Mouse (Mus musculus) gastrocnemius, postnatal 4 days (tissue): Measurements from ENCODE around the gene Foxd2. TPM values are rescaled to one million over a fixed set of nuclear protein-coding genes. Genes with fewer than 3 reads are reported as not detected.

ENCODE experiments used
- DNase-seq, 2 experiments: peaks; one replicate each; pipeline ENCODE4 v3.0.0; 2021 to 2022; ENCODE audit warnings: low spot score in 2 of 2, mixed read lengths in 2 of 2
- long read RNA-seq, 2 experiments: library from polyadenylated mRNA; stranded (forward); transcript quantifications; one replicate each; pipeline ENCODE4 v2.0.0; 2021
- total RNA-seq, 2 experiments: library from RNA; stranded (reverse); gene quantifications; 2 replicates each; pipeline ENCODE4 v1.2.3; 2021

The Foxd2 gene
- total RNA-seq: 1 to 10 TPM; 1.4 to 1.5 TPM
- long read RNA-seq, experiment 1: 0 reads
- long read RNA-seq, experiment 2, partial matches to known transcripts: 0 of 2 reads
- long read RNA-seq, experiment 2, other reads (novel, unspliced or antisense): 0 of 2 reads

GRCm38 (mm10) chr4:114908829-114909601, at the start of gene Foxd2:
Foxd2 (minus strand) TSS chr4:114908873.
- peak; percentile 89 to 93 for DNase-seq

GRCm38 (mm10) chr4:114958231-114958630, 49.6 kb upstream of the Foxd2 start:
- DNase-seq: no peak

- no peak for DNase-seq
These were observed 48.7 kb upstream of the Foxd2 start for GRCm38 (mm10) chr4:114957403-114957802.

GRCm38 (mm10) chr4:114953172-114953571, 44.5 kb upstream of the Foxd2 start:
- DNase-seq: no peak

- no peak for DNase-seq
These were observed 39.3 kb upstream of the Foxd2 start for GRCm38 (mm10) chr4:114947852-114948481.

GRCm38 (mm10) chr4:114947395-114947794, 38.7 kb upstream of the Foxd2 start:
- DNase-seq: peak in 1 of 2 experiments; percentile 74

- no peak for DNase-seq
These were observed 37.7 kb upstream of the Foxd2 start for GRCm38 (mm10) chr4:114946416-114946815.

- no peak for DNase-seq
These were observed 36.3 kb upstream of the Foxd2 start for GRCm38 (mm10) chr4:114945021-114945420.

GRCm38 (mm10) chr4:114942583-114942982, 33.9 kb upstream of the Foxd2 start:
- DNase-seq: no peak

- no peak for DNase-seq
These were observed 33.4 kb upstream of the Foxd2 start for GRCm38 (mm10) chr4:114942112-114942511.

GRCm38 (mm10) chr4:114941311-114941710, 32.6 kb upstream of the Foxd2 start:
- no peak for DNase-seq

GRCm38 (mm10) chr4:114938248-114938647, 29.6 kb upstream of the Foxd2 start:
- no peak for DNase-seq

- DNase-seq: no peak
These were observed 28.9 kb upstream of the Foxd2 start for GRCm38 (mm10) chr4:114937459-114938047.

- no peak for DNase-seq
These were observed 25.5 kb upstream of the Foxd2 start for GRCm38 (mm10) chr4:114934188-114934587.

GRCm38 (mm10) chr4:114932747-114933146, 24.1 kb upstream of the Foxd2 start:
- no peak for DNase-seq

- no peak for DNase-seq
These were observed 20.5 kb upstream of the Foxd2 start for GRCm38 (mm10) chr4:114929155-114929554.

GRCm38 (mm10) chr4:114925917-114926312, 17.2 kb upstream of the Foxd2 start, which contains the start of gene Foxe3:
Foxe3 (minus strand) TSS chr4:114926013.
- DNase-seq: no peak

- DNase-seq: no peak
These were observed 16.6 kb upstream of the Foxd2 start for GRCm38 (mm10) chr4:114924971-114925916.

- peak in 1 of 2 experiments; percentile 46 for DNase-seq
These were observed 8.4 kb upstream of the Foxd2 start for GRCm38 (mm10) chr4:114917091-114917490.

- no peak for DNase-seq
These were observed 7.4 kb upstream of the Foxd2 start for GRCm38 (mm10) chr4:114916056-114916455.

GRCm38 (mm10) chr4:114913594-114913962, 4.9 kb upstream of the Foxd2 start:
- peak in 1 of 2 experiments; percentile 62 for DNase-seq
